Mouse (Mus musculus) layer of hippocampus, postnatal 10 days (tissue): ENCODE results near the gene Bcl2l15. TPM values are rescaled to one million over a fixed set of nuclear protein-coding genes. Genes with fewer than 3 reads are reported as not detected.
A peak's percentile ranks its signal among the peaks of the same experiment; 100 is the strongest.
"Not testable (repeated sequence)": the region's sequence is repeated elsewhere in the genome, so short reads cannot be mapped to it uniquely, and the experiment has no call there.

Source experiments
- DNase-seq, 2 experiments: peaks; one replicate each; pipeline ENCODE4 v3.0.0; 2021; ENCODE audit warnings: low spot score in 2 of 2
- long read RNA-seq: library from polyadenylated mRNA; stranded (forward); transcript quantifications from one replicate; pipeline ENCODE4 v2.0.0, GENCODE M21; 2023
- total RNA-seq, 2 experiments: library from RNA; stranded (reverse); gene quantifications; 2 replicates each; pipeline ENCODE4 v1.2.3; 2021

The Bcl2l15 gene
- under 1 TPM; 0.64 to 0.80 TPM for total RNA-seq
- long read RNA-seq: 0 reads

GRCm38 (mm10) chr3:103832426-103832825 is at the start of gene Bcl2l15:
TSS of gene Bcl2l15 (plus strand) at chr3:103832601.
- DNase-seq: no peak

GRCm38 (mm10) chr3:103782844-103783609 is 49.4 kb upstream of the Bcl2l15 start:
- no peak for DNase-seq

GRCm38 (mm10) chr3:103787225-103787624 is 45.2 kb upstream of the Bcl2l15 start:
- DNase-seq: no peak

GRCm38 (mm10) chr3:103789096-103789495 is 43.3 kb upstream of the Bcl2l15 start:
- no peak for DNase-seq

- DNase-seq: peak in 1 of 2 experiments; percentile 27
Measured at GRCm38 (mm10) chr3:103789891-103790345, 42.5 kb upstream of the Bcl2l15 start.

- peak; percentile 41 to 59 for DNase-seq
Measured at GRCm38 (mm10) chr3:103790346-103791145, 41.9 kb upstream of the Bcl2l15 start.

- peak; percentile 91 to 94 for DNase-seq
Measured at GRCm38 (mm10) chr3:103791230-103792110, 40.9 kb upstream of the Bcl2l15 start, which contains the start of gene Hipk1. TSS of gene Hipk1 (minus strand) at chr3:103791563.

- DNase-seq: not testable (repeated sequence)
Measured at GRCm38 (mm10) chr3:103792111-103792406, 40.3 kb upstream of the Bcl2l15 start.

GRCm38 (mm10) chr3:103792566-103792965 is 39.8 kb upstream of the Bcl2l15 start:
- DNase-seq: no peak

- DNase-seq: no peak
Measured at GRCm38 (mm10) chr3:103796389-103796788, 36.0 kb upstream of the Bcl2l15 start.

GRCm38 (mm10) chr3:103799507-103799906 is 32.9 kb upstream of the Bcl2l15 start:
- no peak for DNase-seq

GRCm38 (mm10) chr3:103801631-103802531 is 30.5 kb upstream of the Bcl2l15 start:
- peak; percentile 50 to 53 for DNase-seq

GRCm38 (mm10) chr3:103802861-103803260 is 29.5 kb upstream of the Bcl2l15 start:
- DNase-seq: no peak

GRCm38 (mm10) chr3:103805671-103806070 is 26.7 kb upstream of the Bcl2l15 start:
- no peak for DNase-seq

GRCm38 (mm10) chr3:103808891-103809798 is 23.3 kb upstream of the Bcl2l15 start, which contains the start of the genes Dclre1b, Ap4b1 and Gm43064:
TSS of gene Dclre1b (minus strand) at chr3:103809444.
TSS of gene Ap4b1 (plus strand) at chr3:103809520.
TSS of gene Gm43064 (plus strand) at chr3:103809573.
- peak; percentile 88 to 92 for DNase-seq

GRCm38 (mm10) chr3:103809799-103810150 is 22.6 kb upstream of the Bcl2l15 start:
- DNase-seq: no peak

- DNase-seq: no peak
Measured at GRCm38 (mm10) chr3:103810967-103811366, 21.4 kb upstream of the Bcl2l15 start.

GRCm38 (mm10) chr3:103827548-103827947 is 4.9 kb upstream of the Bcl2l15 start:
- no peak for DNase-seq

- DNase-seq: no peak
Measured at GRCm38 (mm10) chr3:103829036-103829435, 3.4 kb upstream of the Bcl2l15 start.
